Mouse (Mus musculus): ENCODE results near the gene 1700028J19Rik. TPM values are rescaled to one million over a fixed set of nuclear protein-coding genes. Genes with fewer than 3 reads are reported as not detected.

Gene 1700028J19Rik
- total RNA-seq (2015; ENCODE audit: low replicate concordance) (not detected in 2 replicates), total RNA-seq (2017; ENCODE audit: low replicate concordance) (0.90 and 2.2 TPM in 2 replicates)

GRCm38 (mm10) chr7:44246055-44246983 is at the start of gene 1700028J19Rik, which contains the start of gene 2410002F23Rik:
Gene 1700028J19Rik (minus strand): TSS chr7:44246695.
Gene 2410002F23Rik (plus strand): TSS chr7:44246722.
- peak; percentile 87 for ATAC-seq (replicated peaks; ENCODE audit: low FRiP score, poor library complexity, severe bottlenecking)

- no peak for ATAC-seq (replicated peaks; ENCODE audit: low FRiP score, poor library complexity, severe bottlenecking)
Observed at GRCm38 (mm10) chr7:44291418-44291817, 44.9 kb upstream of the 1700028J19Rik start.

DNA sequence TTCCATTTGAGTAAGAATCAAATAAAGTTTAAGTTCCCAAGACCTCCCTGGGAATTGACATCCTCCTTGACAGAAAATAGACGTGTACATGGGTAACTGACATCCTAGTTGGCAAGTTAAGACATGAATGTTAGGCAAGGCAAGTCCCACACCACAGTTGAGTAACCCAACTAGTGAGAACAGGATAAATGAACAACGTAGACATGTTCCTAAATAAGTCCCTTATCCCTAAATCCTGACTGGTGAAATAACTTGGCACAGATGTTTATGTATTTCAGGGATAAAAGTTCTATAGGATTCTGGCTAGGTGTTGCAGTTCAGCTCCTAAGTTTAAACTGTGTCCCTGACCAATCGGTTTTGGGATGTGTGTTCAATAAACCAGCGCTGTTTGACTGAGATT is 44.5 kb upstream of the 1700028J19Rik start:
- ATAC-seq (replicated peaks; ENCODE audit: low FRiP score, poor library complexity, severe bottlenecking), result no peak

DNA sequence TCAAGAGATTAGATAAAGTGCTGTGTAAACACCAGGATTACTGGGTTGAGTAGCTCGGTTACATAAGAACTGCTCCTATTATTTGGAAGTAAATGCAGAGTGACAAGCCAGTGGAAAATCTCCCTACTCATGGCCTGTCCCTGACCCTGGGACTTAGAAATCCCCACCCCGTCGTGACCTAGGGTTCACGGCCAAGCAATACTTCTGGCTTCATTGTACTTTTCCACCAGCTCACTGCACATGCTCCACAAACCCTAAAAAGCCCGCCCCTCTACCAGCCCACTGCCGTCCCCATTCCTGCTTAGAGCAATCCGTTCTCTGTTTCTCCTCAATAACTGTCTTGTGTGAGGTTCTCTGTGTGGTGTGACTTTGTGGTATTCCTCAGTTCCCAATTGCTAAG is 41.3 kb upstream of the 1700028J19Rik start:
- ATAC-seq (replicated peaks; ENCODE audit: low FRiP score, poor library complexity, severe bottlenecking), result no peak

GRCm38 (mm10) chr7:44281586-44281985 is 35.1 kb upstream of the 1700028J19Rik start:
- no peak for ATAC-seq (replicated peaks; ENCODE audit: low FRiP score, poor library complexity, severe bottlenecking)

GRCm38 (mm10) chr7:44280959-44281358 is 34.5 kb upstream of the 1700028J19Rik start:
- ATAC-seq (replicated peaks; ENCODE audit: low FRiP score, poor library complexity, severe bottlenecking), result no peak

GRCm38 (mm10) chr7:44277250-44277622 is 30.7 kb upstream of the 1700028J19Rik start:
- ATAC-seq (replicated peaks; ENCODE audit: low FRiP score, poor library complexity, severe bottlenecking), result no peak

GRCm38 (mm10) chr7:44276461-44277249 is 30.2 kb upstream of the 1700028J19Rik start:
- ATAC-seq (replicated peaks; ENCODE audit: low FRiP score, poor library complexity, severe bottlenecking), result no peak

- no peak for ATAC-seq (replicated peaks; ENCODE audit: low FRiP score, poor library complexity, severe bottlenecking)
Observed at GRCm38 (mm10) chr7:44275546-44275945, 29.1 kb upstream of the 1700028J19Rik start.

DNA sequence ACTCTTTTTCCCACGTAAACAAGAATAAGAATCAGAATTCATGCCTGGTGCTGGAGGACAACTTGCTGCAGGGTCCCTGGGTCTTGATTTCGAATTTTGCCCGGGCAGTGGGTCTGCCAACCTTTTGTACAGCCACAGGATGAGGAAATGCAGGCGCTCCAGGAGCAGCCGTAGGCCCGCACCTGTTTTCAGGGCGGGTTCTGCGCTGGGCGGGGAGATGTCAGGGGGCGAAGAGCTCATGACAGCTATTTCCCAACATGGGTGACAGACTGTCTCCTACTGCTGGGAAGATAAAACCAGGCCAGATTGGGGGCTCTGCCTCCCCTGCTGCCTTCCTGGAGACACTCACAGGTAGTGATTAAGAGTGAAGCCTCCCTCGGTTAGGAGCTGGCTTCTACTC is 27.6 kb upstream of the 1700028J19Rik start:
- ATAC-seq (replicated peaks; ENCODE audit: low FRiP score, poor library complexity, severe bottlenecking), result no peak

DNA sequence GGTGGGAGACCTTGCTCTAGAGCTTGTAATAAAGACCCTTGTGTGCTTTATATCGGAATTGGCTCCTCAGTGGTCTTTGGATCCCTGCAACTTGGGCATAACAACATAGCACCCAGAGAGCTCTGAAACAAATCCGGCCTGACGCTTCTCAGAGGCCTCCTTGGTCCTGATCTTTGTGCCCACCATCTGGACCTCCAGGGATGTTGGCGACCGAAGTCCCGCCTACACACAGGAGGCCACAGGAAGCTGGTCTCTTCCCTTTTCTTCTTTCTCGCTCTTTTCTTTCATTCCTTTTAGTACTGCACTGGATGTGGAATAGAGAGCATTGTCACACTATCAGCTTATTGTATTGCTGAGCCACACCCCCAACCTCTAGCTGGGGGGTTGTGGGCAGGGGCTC is 27.0 kb upstream of the 1700028J19Rik start:
- no peak for ATAC-seq (replicated peaks; ENCODE audit: low FRiP score, poor library complexity, severe bottlenecking)

GRCm38 (mm10) chr7:44272546-44272945 is 26.1 kb upstream of the 1700028J19Rik start:
- ATAC-seq (replicated peaks; ENCODE audit: low FRiP score, poor library complexity, severe bottlenecking), result no peak

DNA sequence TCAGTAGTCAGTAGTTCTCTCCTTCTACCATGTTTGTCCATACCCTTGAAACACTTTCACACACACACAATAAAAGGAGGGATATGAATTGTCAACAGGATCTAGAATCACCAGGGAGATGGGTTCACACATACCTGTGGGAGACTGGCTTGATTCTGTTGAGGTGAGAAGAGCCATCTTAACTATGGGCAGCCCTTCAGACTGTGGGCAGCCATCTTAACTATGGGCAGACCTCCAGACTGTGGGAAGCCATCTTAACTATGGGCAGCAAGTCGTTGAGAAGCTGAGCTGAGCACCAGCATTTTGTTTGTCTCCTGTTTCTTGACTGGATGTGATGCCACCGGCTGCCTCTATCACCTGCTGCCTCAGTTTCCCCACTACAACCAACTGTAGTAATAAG is 24.8 kb upstream of the 1700028J19Rik start:
- no peak for ATAC-seq (replicated peaks; ENCODE audit: low FRiP score, poor library complexity, severe bottlenecking)

DNA sequence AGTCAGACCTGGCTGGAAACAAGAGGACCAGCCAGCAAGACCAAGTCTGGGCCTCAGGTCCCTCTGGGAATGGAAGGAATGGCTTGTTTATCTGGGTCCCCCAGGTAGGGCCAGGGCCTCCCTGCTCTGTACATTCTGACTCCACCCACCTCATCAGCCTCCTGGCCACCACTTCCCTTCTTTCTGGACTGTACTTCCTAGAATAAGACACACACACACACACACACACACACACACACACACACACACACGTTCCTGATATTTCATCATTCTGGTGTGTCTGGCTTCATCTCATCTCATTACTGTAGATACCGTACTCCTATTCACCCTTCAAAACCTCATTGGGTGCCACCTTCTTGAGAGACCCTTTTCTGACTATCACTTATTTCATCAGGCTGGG is 22.9 kb upstream of the 1700028J19Rik start:
- ATAC-seq (replicated peaks; ENCODE audit: low FRiP score, poor library complexity, severe bottlenecking), result no peak

DNA sequence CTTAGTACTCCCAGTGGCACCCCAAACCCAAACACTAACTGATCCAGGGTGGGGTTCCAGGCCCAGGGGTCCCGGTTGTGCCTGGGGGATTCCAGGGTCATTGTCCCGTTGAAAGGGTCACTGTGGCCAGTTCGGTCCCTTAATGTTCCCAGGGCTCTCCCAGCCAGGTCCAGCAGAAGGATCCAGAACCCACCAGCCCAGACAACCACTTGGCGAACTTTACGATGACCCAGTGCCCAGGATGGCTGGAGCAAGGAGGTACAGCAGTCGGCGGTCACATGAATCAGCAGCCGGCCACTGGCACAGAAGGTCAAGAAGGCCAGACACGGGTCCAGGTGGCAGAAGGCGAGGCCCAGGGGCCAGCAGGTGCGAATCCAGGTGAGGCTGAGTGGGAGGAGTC is 21.6 kb upstream of the 1700028J19Rik start:
- ATAC-seq (replicated peaks; ENCODE audit: low FRiP score, poor library complexity, severe bottlenecking), result no peak

DNA sequence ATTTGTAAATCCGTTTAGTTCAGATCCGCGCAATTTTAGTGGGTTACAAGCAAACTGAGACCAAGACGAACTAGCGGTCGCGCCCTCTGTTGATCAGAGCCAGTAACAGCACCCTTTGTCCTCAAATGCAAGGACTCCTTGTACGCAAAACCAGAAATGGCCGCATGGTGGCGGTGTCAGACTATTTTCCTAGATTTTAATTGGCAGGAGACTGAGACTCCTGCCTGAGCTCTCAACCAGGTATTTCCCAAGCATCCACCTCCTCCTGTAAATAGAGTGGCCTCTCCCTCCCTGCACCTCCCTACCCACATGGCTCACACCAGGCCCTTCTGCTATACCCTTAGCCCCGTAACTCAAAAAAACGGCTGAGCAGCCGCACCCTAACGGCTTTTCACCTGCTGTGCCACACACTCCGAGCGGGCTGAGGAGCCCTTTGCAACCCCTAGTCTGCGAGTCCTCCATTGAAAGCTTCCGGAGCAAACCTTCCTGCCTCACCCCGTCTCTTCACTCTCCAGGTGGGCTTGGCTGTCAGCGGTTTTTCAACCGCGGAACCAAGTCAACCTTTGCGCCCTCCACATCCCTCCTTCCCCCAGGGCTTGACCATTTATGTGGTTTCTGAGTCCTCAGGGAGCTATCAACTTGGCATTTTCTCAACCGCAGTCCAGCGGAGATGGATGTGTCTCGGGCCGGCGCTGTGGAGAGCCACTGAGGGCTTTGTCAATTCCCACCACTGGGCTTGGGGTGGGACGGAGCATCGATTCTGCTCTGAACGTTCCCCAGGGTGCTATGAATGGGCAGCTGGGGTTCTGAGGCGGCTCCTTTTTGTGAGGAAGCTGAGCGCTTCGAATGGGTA is 16.5 kb upstream of the 1700028J19Rik start:
- ATAC-seq (replicated peaks; ENCODE audit: low FRiP score, poor library complexity, severe bottlenecking), result peak; percentile 87

DNA sequence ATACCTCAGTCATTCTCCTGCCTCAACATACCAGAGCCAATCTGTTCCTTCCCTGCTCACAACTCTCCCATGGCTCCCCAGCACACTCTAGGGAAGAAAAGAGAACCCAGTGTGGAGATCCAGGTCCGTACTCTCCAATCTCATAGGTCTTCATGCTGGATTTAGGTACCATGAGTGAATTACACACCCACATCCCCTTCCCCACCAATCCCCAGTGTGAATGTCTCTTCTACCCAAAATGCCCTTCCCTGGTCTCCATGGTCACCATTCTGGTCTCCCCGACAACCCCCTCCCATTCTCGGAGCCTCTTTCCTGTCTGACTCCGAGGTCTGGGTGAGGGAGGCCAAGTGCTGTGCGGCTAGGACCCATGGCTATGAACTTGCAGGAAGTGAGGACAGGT is 14.7 kb upstream of the 1700028J19Rik start, which contains the start of gene Gm15517:
TSS of gene Gm15517 (plus strand) at position 301 of the 400 bp plus-strand sequence.
- ATAC-seq (replicated peaks; ENCODE audit: low FRiP score, poor library complexity, severe bottlenecking), result no peak

DNA sequence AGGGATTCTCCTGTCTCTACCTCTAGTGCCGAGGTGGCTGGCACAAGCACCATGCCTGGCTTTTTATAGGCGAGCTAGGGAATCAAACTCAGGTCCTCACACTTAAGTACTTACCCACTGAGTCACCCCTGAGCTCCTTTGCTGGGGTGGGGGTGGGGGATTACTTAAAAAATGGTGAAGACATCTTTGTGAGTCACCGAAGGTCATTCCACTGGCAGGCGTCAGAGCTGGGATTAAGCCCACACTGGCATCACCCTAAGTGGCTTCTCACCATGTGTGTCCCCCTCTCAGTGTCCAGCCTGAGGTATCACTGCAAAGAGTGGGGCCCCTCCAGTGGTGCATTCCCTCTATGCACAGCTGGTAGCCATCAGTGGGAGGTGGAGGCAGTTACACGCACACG is 13.9 kb upstream of the 1700028J19Rik start:
- no peak for ATAC-seq (replicated peaks; ENCODE audit: low FRiP score, poor library complexity, severe bottlenecking)

DNA sequence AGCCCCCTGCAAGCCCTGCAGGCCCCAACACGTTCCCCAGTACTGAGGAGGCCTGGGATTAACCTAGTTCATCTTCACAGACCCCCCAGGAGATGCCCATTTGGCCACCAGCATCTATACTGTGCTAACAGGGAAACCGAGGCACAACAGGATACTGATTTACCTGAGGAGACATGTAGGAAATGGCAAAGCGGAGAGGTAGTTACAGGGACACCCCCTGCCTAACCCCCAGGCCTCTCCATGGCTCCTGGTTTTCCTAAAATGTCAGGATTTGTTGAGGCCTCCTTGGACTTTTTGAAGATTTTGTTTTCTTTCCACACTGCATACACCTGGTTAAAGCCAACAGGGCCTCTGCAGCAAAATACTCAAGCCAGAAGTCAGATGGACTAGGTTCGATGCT is 10.8 kb upstream of the 1700028J19Rik start, which contains the start of gene Acp4:
TSS of gene Acp4 (minus strand) at position 101 of the 400 bp plus-strand sequence.
- ATAC-seq (replicated peaks; ENCODE audit: low FRiP score, poor library complexity, severe bottlenecking), result no peak

- ATAC-seq (replicated peaks; ENCODE audit: low FRiP score, poor library complexity, severe bottlenecking), result no peak
Observed at GRCm38 (mm10) chr7:44254930-44255329, 8.4 kb upstream of the 1700028J19Rik start.
